Mouse (Mus musculus): Measurements from ENCODE around the gene Rreb1. TPM values are rescaled to one million over a fixed set of nuclear protein-coding genes. Genes with fewer than 3 reads are reported as not detected.

Gene Rreb1
- polyA plus RNA-seq, 1 experiment from 2014 or later, result 13.5 TPM

- H3K4me1 ChIP-seq (ENCODE audit: insufficient read depth, low read length), result peaks cover 40% of the 10 kb centered on the region
- no peak overlapping the region for H3K9ac ChIP-seq (replicated peaks; ENCODE audit: low read length)
- ATAC-seq (ENCODE audit: low FRiP score, low TSS enrichment), result no peak
- no peaks in the 10 kb centered on the region for H3K9me3 ChIP-seq (ENCODE audit: low read length)
- H3K27me3 ChIP-seq (ENCODE audit: insufficient read depth, low read length), result no peaks in the 10 kb centered on the region
- H3K36me3 ChIP-seq (ENCODE audit: insufficient read depth, low read length), result peaks cover 23% of the 10 kb centered on the region
- 74% methylated on average over 6 of the region's 6 CpGs for WGBS
- no peak overlapping the region for H3K4me2 ChIP-seq (replicated peaks; ENCODE audit: low read depth, low read length)
- no peak overlapping the region for H3K27ac ChIP-seq (ENCODE audit: low read length)
- no peak overlapping the region for H3K4me3 ChIP-seq (ENCODE audit: low read length)
Measured at GRCm38 (mm10) chr13:37912011-37912410, 133.8 kb downstream of the Rreb1 start.

- no peak overlapping the region for H3K4me2 ChIP-seq (replicated peaks; ENCODE audit: low read depth, low read length)
- ATAC-seq (ENCODE audit: low FRiP score, low TSS enrichment), result peak; percentile 53; the same call in 1 of the 2 replicates
- H3K36me3 ChIP-seq (ENCODE audit: insufficient read depth, low read length), result peaks cover 30% of the 10 kb centered on the region
- no peaks in the 10 kb centered on the region for H3K27me3 ChIP-seq (ENCODE audit: insufficient read depth, low read length)
- H3K27ac ChIP-seq (ENCODE audit: low read length), result peak overlapping the region; percentile 23; the same call in 1 of the 2 replicates
- WGBS, result 53% methylated on average over 12 of the region's 12 CpGs
- H3K4me3 ChIP-seq (ENCODE audit: low read length), result no peak overlapping the region
- no peak overlapping the region for H3K9ac ChIP-seq (replicated peaks; ENCODE audit: low read length)
- H3K9me3 ChIP-seq (ENCODE audit: low read length), result no peaks in the 10 kb centered on the region
- peaks cover 33% of the 10 kb centered on the region for H3K4me1 ChIP-seq (ENCODE audit: insufficient read depth, low read length)
Measured at GRCm38 (mm10) chr13:37912591-37913467, 134.6 kb downstream of the Rreb1 start.

GRCm38 (mm10) chr13:37913963-37914362 lies 135.8 kb downstream of the Rreb1 start:
- peaks cover 31% of the 10 kb centered on the region for H3K36me3 ChIP-seq (ENCODE audit: insufficient read depth, low read length)
- 70% methylated on average over 3 of the region's 3 CpGs for WGBS
- H3K27me3 ChIP-seq (ENCODE audit: insufficient read depth, low read length), result no peaks in the 10 kb centered on the region

GRCm38 (mm10) chr13:37918336-37919261 lies 140.4 kb downstream of the Rreb1 start:
- WGBS, result 84% methylated on average over 15 of the region's 15 CpGs
- H3K27me3 ChIP-seq (ENCODE audit: insufficient read depth, low read length), result no peaks in the 10 kb centered on the region
- H3K27ac ChIP-seq (ENCODE audit: low read length), result peak overlapping the region; percentile 77
- peaks cover 30% of the 10 kb centered on the region for H3K36me3 ChIP-seq (ENCODE audit: insufficient read depth, low read length)
- no peak overlapping the region for H3K4me2 ChIP-seq (replicated peaks; ENCODE audit: low read depth, low read length)
- no peak overlapping the region for H3K9ac ChIP-seq (replicated peaks; ENCODE audit: low read length)
- no peaks in the 10 kb centered on the region for H3K9me3 ChIP-seq (ENCODE audit: low read length)
- H3K4me3 ChIP-seq (ENCODE audit: low read length), result no peak overlapping the region
- ATAC-seq (ENCODE audit: low FRiP score, low TSS enrichment), result no peak
- peaks cover 2% of the 10 kb centered on the region; the same call in 1 of the 2 replicates for H3K4me1 ChIP-seq (ENCODE audit: insufficient read depth, low read length)

More at GRCm38 (mm10) chr13:37913963-37914362, 135.8 kb downstream of the Rreb1 start:
- Histone ChIP-seq H3K4me2 (replicated peaks; ENCODE audit: low read depth, low read length) (no peak overlapping the region), H3K9ac (replicated peaks; ENCODE audit: low read length) (no peak overlapping the region), H3K27ac (ENCODE audit: low read length) (no peak overlapping the region), H3K4me1 (ENCODE audit: insufficient read depth, low read length) (peaks cover 22% of the 10 kb centered on the region), H3K9me3 (ENCODE audit: low read length) (no peaks in the 10 kb centered on the region), H3K4me3 (ENCODE audit: low read length) (no peak overlapping the region)
- ATAC-seq (ENCODE audit: low FRiP score, low TSS enrichment), result no peak

GRCm38 (mm10) chr13:37919711-37920277 lies 141.6 kb downstream of the Rreb1 start:
- no peak overlapping the region for H3K4me3 ChIP-seq (ENCODE audit: low read length)
- peaks cover 36% of the 10 kb centered on the region for H3K36me3 ChIP-seq (ENCODE audit: insufficient read depth, low read length)

GRCm38 (mm10) chr13:37920727-37921126 lies 142.5 kb downstream of the Rreb1 start:
- Histone ChIP-seq H3K4me3 (ENCODE audit: low read length) (no peak overlapping the region), H3K9ac (replicated peaks; ENCODE audit: low read length) (no peak overlapping the region), H3K27ac (ENCODE audit: low read length) (peak overlapping the region; percentile 88), H3K4me1 (ENCODE audit: insufficient read depth, low read length) (peaks cover 2% of the 10 kb centered on the region; the same call in 1 of the 2 replicates), H3K4me2 (replicated peaks; ENCODE audit: low read depth, low read length) (no peak overlapping the region), H3K9me3 (ENCODE audit: low read length) (no peaks in the 10 kb centered on the region), H3K36me3 (ENCODE audit: insufficient read depth, low read length) (peaks cover 37% of the 10 kb centered on the region), H3K27me3 (ENCODE audit: insufficient read depth, low read length) (no peaks in the 10 kb centered on the region)
- 86% methylated on average over 2 of the region's 2 CpGs for WGBS
- no peak for ATAC-seq (ENCODE audit: low FRiP score, low TSS enrichment)

More at GRCm38 (mm10) chr13:37919711-37920277, 141.6 kb downstream of the Rreb1 start:
- peaks cover 2% of the 10 kb centered on the region; the same call in 1 of the 2 replicates for H3K4me1 ChIP-seq (ENCODE audit: insufficient read depth, low read length)
- WGBS, result 77% methylated on average over 3 of the region's 3 CpGs
- H3K27ac ChIP-seq (ENCODE audit: low read length), result peak overlapping the region; percentile 88
- H3K9ac ChIP-seq (replicated peaks; ENCODE audit: low read length), result no peak overlapping the region
- no peaks in the 10 kb centered on the region for H3K27me3 ChIP-seq (ENCODE audit: insufficient read depth, low read length)
- H3K9me3 ChIP-seq (ENCODE audit: low read length), result no peaks in the 10 kb centered on the region
- no peak overlapping the region for H3K4me2 ChIP-seq (replicated peaks; ENCODE audit: low read depth, low read length)
- peak; percentile 86 for ATAC-seq (ENCODE audit: low FRiP score, low TSS enrichment)

GRCm38 (mm10) chr13:37923091-37923490 lies 144.9 kb downstream of the Rreb1 start:
- Histone ChIP-seq H3K9me3 (ENCODE audit: low read length) (no peaks in the 10 kb centered on the region), H3K36me3 (ENCODE audit: insufficient read depth, low read length) (peaks cover 27% of the 10 kb centered on the region), H3K4me1 (ENCODE audit: insufficient read depth, low read length) (peaks cover 2% of the 10 kb centered on the region; the same call in 1 of the 2 replicates), H3K27me3 (ENCODE audit: insufficient read depth, low read length) (no peaks in the 10 kb centered on the region), H3K9ac (replicated peaks; ENCODE audit: low read length) (no peak overlapping the region), H3K4me2 (replicated peaks; ENCODE audit: low read depth, low read length) (no peak overlapping the region), H3K27ac (ENCODE audit: low read length) (no peak overlapping the region), H3K4me3 (ENCODE audit: low read length) (no peak overlapping the region)
- no peak for ATAC-seq (ENCODE audit: low FRiP score, low TSS enrichment)
- WGBS, result 95% methylated on average over 4 of the region's 4 CpGs

- Histone ChIP-seq H3K4me1 (ENCODE audit: insufficient read depth, low read length) (peaks cover 2% of the 10 kb centered on the region; the same call in 1 of the 2 replicates), H3K36me3 (ENCODE audit: insufficient read depth, low read length) (peaks cover 28% of the 10 kb centered on the region), H3K9me3 (ENCODE audit: low read length) (no peaks in the 10 kb centered on the region), H3K27me3 (ENCODE audit: insufficient read depth, low read length) (no peaks in the 10 kb centered on the region), H3K27ac (ENCODE audit: low read length) (no peak overlapping the region), H3K4me3 (ENCODE audit: low read length) (no peak overlapping the region), H3K4me2 (replicated peaks; ENCODE audit: low read depth, low read length) (no peak overlapping the region), H3K9ac (replicated peaks; ENCODE audit: low read length) (no peak overlapping the region)
- WGBS, result 88% methylated on average over 10 of the region's 10 CpGs
- no peak for ATAC-seq (ENCODE audit: low FRiP score, low TSS enrichment)
Measured at GRCm38 (mm10) chr13:37923643-37924460, 145.7 kb downstream of the Rreb1 start.

Data from kidney, embryonic 16.5 days (tissue).